Mouse (Mus musculus): ENCODE data around the gene Ackr1.

Gene Ackr1

DNA sequence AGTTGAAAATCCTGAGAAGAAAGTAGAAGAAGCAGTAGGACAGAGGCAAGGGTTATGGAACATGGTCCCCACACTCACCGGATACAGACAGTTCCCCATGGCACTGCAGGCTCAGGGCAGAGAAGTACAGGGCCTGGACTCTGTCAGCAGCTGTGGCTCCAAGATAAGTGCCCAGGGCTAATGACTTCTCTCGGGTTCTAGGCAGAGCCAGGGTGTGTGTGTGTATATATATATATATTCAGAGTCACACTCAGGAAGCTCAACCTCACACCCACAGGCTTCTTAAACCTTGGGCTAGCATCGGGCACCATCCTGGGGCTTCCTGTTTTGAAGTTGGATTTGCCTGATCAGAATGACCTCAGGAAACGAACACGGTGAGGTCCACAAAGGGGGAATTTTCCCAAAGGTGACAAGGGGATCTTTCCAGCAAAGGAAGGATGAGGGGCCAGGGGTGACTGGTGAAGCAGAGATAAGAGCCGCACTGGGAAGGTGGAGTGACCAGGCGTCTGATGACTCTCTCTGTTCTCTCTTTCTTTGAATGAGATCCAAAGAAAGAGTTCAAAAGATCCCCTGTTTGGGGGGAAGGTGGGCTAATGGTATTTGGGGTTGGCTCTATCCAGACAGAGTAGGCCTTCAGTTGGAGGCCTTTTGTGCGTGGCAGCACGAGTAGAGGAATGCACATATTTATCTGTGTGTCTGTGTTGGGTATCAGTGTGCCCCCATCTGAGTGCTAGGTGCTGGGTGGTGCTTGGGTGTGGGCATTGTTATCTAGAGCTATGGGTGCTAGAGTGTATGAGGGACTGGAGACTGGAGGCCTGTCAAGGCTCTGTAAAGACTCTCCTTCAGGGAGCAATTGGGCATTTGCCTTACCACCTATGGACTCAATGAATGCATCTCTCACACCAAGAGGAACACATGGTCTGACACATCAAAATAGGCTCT lies at the start of gene Ackr1:
TSS of gene Ackr1 (minus strand) at position 439 of the 942 bp plus-strand sequence.
- in situ Hi-C loops (cut with MboI, MseI) = no loop called here

GRCm38 (mm10) chr1:173381436-173381835 lies 47.9 kb upstream of the Ackr1 start:
- in situ Hi-C loops (cut with MboI, MseI) = loop anchor here in 1 of 2 experiments (25.0 kb wide), 1 partner anchor 969 kb away; no protein-coding TSS in a partner anchor

DNA sequence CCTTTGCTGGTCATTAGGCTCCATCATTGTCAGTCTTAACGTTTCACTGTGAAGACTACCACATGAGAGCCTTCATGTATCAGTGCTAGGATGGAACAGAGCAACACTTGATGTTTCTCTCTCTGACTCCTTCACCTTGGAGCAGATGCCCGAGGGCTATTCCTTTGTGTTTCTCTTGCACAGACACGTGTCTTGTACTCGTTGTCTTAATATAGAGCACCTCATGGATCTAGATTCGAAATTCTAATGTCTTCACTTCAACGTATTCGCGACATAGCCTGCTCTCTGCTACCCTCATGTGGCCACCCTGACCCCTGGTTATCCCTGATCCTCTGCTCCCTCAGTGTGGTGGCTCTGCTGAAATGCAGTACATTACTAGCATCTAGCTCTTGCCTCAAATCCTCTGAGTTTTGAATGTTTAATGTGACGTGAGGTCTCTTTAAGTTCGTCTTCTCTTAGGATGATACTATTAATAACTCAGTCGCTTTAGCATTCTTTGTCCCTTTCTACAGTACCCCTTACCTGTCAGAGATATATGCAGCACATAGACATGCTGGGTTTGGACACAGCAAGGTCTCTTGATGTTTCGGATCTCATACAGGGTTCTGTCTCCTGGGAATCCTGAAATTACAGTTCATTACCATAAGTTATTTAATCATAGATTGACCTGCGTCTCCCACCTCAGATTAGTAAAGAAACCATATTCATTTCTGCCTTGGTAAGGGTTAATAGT lies 44.0 kb upstream of the Ackr1 start:
- in situ Hi-C loops (cut with MboI, MseI) = loop anchor here in 1 of 2 experiments (25.0 kb wide), 1 partner anchor 965 kb away; no protein-coding TSS in a partner anchor

- in situ Hi-C loops (cut with MboI, MseI) = no loop called here
Observed at GRCm38 (mm10) chr1:173374020-173374419, 40.5 kb upstream of the Ackr1 start.

GRCm38 (mm10) chr1:173371586-173371985 lies 38.0 kb upstream of the Ackr1 start:
- in situ Hi-C loops (cut with MboI, MseI) = no loop called here

DNA sequence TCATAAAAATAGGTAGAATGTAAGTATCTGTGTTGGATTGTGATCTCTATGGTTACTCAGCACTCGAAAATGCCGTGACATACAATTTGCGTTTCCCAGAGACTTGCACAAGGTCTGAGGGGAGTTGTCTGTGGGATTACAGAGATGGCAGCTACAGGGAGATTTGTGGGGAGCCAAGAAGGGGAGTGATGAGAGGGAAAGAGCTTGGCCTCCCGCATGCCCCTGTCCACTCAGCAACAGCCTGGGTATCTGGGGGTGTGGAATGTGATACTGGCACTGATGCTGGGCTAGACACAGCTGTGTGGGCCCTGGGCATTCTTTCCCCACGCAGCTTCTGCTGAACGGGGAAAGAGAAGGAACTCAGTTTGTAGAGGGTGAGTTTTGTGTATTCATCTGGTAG lies 36.9 kb upstream of the Ackr1 start:
- in situ Hi-C loops (cut with MboI, MseI) = no loop called here

GRCm38 (mm10) chr1:173369611-173370010 lies 36.1 kb upstream of the Ackr1 start:
- in situ Hi-C loops (cut with MboI, MseI) = no loop called here

DNA sequence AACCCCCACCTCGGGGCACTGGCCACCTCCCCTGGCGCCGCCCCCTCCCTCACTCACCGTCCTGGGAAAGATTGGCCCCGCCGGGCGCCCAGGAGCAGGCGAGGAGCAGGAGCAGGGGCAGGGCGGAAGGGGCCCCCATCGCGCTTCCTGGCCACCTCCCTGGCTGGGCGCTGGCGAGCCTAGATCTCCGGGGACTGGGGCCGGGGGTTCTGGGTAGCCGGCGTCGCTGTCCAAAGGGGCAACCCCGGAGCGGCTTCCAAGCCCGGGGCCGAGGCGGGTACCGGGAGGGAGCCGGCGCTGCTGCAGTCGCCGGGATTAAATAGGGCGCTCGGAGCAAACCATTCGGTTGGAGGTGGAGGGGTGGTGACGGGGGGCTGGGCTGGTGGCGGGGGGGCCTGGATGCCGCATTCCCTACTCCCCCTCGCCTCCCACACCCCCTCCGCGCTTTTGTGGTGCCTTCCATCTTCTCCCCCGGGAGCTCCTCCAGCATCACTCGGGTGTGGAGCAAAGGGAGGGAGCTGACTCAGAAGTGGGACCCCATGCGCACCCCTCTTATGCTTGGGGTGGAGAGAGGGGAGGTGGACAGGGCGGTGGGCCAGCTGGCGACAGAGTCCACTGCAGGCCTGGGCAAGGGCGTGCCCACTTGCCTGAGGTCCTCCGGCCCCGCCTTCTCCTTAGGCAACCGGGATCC lies 34.0 kb upstream of the Ackr1 start, which contains the start of gene Cadm3:
TSS of gene Cadm3 (minus strand) at position 340 of the 691 bp plus-strand sequence.
- in situ Hi-C loops (cut with MboI, MseI) = no loop called here

GRCm38 (mm10) chr1:173366701-173367355 lies 33.3 kb upstream of the Ackr1 start:
- in situ Hi-C loops (cut with MboI, MseI) = no loop called here

- in situ Hi-C loops (cut with MboI, MseI) = no loop called here
Observed at GRCm38 (mm10) chr1:173365970-173366409, 32.4 kb upstream of the Ackr1 start.

DNA sequence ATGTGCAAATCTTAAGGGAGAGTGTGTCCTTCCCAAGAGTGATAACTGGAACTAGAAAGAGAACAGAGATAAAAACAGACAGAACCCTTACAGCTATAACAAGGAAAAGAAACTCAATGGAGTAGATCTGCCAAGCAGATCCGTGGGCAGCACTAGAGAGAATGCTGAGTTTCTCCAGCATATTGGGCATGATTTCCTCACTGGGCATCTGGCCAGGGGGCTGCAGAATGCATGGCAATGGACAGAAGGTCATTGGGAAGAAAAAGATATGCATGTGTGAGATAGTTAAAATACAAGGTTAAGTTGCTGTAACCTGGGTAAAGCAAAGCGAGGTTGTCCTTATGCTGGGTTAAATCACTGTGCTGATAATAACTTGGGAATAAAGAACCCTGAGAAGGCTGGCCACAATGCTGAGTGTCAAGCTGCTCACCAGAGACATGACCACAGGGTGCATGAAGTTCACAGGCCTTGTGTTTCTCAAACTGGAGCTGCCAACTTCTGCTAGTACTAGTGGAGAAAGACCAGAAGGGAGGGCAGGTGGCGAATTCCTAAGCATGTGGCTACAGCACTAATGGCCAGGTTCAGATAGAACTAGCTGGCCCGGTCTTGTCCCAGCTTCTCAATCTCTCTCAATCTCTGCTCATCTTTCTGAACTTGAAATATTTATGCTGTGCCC lies 30.7 kb upstream of the Ackr1 start:
- in situ Hi-C loops (cut with MboI, MseI) = no loop called here

DNA sequence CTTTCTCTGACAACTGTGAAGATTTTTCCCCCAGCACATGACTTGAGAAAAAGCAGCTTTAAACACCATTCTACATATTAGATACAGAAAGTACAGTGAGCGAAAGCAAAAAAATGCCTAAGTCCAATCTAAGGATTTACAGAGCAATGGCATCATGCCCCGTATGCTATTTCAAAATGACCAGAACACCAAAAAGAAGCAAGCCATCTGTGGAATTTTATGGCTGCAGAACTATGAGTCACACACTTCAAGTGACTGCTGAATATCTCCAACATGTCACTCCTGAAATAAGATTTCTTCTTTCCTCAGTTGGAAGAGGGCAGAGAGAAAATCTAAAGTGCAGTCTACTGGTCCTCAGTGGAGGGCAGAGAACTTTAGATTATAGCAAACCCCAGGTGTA lies 29.9 kb upstream of the Ackr1 start:
- in situ Hi-C loops (cut with MboI, MseI) = no loop called here

DNA sequence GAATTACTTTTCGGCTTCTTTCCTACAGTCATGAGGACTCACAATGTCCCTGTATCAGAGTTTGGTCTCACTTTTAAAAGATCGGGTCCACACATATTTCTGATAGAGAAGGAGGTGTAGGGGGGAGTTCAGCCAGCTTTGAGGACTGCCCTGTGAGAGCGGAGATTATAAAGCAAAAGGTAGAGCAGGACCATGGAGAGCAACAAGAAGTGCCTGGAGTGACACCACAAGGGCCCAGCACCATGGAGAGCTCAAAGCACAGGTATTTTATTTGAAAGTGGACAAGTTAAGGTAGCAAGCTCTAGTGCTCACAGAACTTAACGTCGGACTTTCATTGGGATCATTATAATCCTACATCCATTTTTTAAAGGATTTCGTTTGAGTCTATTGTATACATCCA lies 28.1 kb upstream of the Ackr1 start:
- in situ Hi-C loops (cut with MboI, MseI) = no loop called here

DNA sequence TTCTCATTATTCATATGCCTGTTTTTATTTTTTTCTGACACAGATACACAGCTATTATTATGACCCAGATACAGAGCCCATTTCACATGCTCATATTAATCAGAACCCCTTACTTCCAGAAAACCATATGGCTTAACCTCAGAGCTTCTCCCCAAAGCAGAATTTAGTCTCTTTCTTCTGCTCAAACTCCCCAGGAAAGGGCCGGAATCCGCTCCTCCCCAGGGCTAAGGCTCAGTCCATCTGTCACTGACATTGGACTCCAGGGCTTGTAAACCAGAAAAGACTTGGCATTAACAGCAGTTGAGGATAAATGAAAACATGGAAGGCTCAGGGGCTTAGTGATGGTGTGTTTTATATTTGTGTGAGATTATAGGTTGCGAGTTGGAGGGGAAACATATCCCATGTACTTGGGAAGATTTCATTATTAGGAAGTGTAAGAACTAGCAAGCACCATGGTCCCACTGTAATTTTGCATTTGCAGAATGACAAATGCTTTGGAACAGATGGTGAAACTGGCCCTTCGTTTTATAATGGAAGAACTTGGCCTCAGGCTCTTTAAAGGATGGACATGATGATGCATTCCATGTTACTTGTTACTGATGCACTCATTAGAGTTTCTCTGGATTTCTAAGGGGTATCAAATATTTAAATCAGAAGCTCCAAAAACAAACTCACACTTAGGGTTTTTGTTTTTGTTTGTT lies 26.2 kb upstream of the Ackr1 start:
- in situ Hi-C loops (cut with MboI, MseI) = no loop called here

GRCm38 (mm10) chr1:173357799-173358198 lies 24.2 kb upstream of the Ackr1 start:
- in situ Hi-C loops (cut with MboI, MseI) = no loop called here

- in situ Hi-C loops (cut with MboI, MseI) = no loop called here
Observed at GRCm38 (mm10) chr1:173356699-173357098, 23.1 kb upstream of the Ackr1 start.

DNA sequence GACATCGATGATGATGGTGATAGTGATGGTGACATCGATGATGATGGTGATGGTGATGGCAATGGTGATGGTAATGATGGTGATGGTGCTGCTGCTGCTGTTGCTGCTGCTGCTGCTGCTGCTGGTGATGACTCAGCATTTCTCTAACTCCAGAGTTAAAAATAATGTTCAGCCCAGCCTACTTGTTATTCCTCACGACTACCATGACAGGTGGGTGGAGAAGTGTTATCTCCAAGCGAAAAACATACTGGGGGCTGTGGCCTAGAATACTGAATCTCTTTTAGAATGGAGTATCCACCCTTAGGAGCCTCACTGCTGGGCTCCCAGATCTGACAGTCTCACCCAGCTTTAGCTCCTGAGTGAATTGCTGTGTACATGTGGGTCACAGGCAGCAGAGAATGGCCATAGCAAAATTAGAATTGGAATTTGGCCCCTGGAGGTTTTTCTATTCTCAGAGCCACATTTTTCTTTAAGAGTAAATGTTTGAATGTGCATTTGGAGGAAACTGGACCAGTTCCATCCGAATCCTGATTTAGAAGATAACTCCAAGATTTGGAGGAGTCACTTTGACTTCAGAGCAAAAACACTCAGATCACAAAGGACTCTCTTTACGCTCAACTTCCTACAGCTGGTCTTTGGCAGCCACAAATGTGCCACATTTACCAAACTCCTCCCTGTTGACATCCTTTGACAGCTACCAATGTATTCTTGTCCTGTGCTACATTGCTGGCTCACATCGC lies 21.7 kb upstream of the Ackr1 start:
- in situ Hi-C loops (cut with MboI, MseI) = no loop called here

- in situ Hi-C loops (cut with MboI, MseI) = no loop called here
Observed at GRCm38 (mm10) chr1:173350372-173350957, 16.9 kb upstream of the Ackr1 start, which contains the start of gene Aim2. TSS of gene Aim2 (plus strand) at chr1:173350879.

- in situ Hi-C loops (cut with MboI, MseI) = no loop called here
Observed at GRCm38 (mm10) chr1:173349946-173350345, 16.4 kb upstream of the Ackr1 start.
